Mouse (Mus musculus): ENCODE data around the gene Sec14l5. TPM values are rescaled to one million over a fixed set of nuclear protein-coding genes. Genes with fewer than 3 reads are reported as not detected.

Sec14l5 gene
- 0.02 TPM in 1 of 2 replicates, not detected in the other for polyA plus RNA-seq (2012; ENCODE audit: low replicate concordance)

GRCm38 (mm10) chr16:5147037-5147385 lies at the start of gene Sec14l5:
TSS of gene Sec14l5 (plus strand) at chr16:5147109.

GRCm38 (mm10) chr16:5132401-5132801 lies 14.5 kb upstream of the Sec14l5 start, which contains the start of gene Ppl:
TSS of gene Ppl (minus strand) at chr16:5132421.

GRCm38 (mm10) chr16:5203668-5204433 lies 56.9 kb downstream of the Sec14l5 start, which contains the start of gene Nagpa:
TSS of gene Nagpa (minus strand) at chr16:5204012.

GRCm38 (mm10) chr16:5222140-5222539 lies 75.2 kb downstream of the Sec14l5 start, which contains the start of gene AU021092:
TSS of gene AU021092 (minus strand) at chr16:5222299.

DNA sequence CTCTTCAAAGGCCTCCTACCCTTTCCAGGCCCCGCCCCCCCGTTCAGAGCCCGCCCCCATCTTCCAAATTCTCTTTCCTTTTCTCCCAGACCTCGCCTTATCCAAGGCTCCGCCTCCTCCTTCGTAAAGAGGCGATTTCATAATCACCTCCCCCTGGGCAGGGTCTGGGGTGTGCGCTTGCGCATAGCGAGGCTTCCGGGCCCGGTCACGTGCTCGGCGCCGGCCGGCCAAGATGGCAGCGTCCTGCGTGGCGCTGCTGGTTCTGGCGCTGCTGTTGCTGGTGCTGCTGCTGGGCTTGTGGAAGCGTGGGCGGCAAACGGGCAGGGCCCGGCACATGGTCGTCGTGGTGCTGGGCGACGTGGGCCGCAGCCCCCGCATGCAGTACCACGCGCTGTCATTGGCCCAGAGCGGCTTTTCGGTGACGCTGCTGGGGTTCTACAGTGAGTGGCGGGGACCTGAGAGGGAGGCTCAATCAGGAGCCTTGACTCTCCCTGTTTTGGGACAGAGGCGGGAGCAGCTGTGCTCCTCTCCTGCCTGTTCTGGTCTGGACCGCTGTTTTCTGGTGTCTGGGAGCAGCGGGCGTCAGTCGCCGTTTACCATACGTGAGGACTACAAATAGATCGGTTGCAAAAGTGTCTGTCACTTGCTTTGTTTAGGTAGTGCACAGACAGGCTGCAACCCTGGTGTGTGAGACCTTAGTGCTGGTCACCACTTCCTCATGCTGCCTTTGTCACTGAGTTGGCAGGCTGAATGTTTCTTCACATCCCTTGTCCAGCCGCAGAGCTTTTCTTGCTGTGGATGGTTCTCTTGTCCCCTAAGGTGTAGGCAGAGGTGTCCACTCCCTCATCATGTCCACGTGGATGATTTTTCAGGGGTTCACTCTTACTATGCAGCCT lies 86.8 kb downstream of the Sec14l5 start, which contains the start of gene Alg1:
Gene Alg1 (plus strand): TSS at position 204 of the 896 bp plus-strand sequence.

Other genes starting within 250 kb of the Sec14l5 start
- 11.1 and 27.0 TPM in 2 replicates for gene Nudt16l1, start 208.3 kb upstream of the Sec14l5 start, polyA plus RNA-seq (2012; ENCODE audit: low replicate concordance)
- gene Anks3, start 182.9 kb upstream of the Sec14l5 start, polyA plus RNA-seq (2012; ENCODE audit: low replicate concordance), result 20.5 and 42.1 TPM in 2 replicates
- not detected in 2 replicates for gene Sept12, start 149.3 kb upstream of the Sec14l5 start, polyA plus RNA-seq (2012; ENCODE audit: low replicate concordance)
- not detected in 2 replicates for gene Smim22, start 139.8 kb upstream of the Sec14l5 start, polyA plus RNA-seq (2012; ENCODE audit: low replicate concordance)
- gene Rogdi, start 133.6 kb upstream of the Sec14l5 start, polyA plus RNA-seq (2012; ENCODE audit: low replicate concordance), result 25.5 and 29.2 TPM in 2 replicates
- 7.0 and 23.1 TPM in 2 replicates for gene Glyr1, start 97.2 kb upstream of the Sec14l5 start, polyA plus RNA-seq (2012; ENCODE audit: low replicate concordance)
- gene Ubn1, start 97.1 kb upstream of the Sec14l5 start, polyA plus RNA-seq (2012; ENCODE audit: low replicate concordance), result 13.9 and 28.7 TPM in 2 replicates
- gene Ppl, start 14.7 kb upstream of the Sec14l5 start, polyA plus RNA-seq (2012; ENCODE audit: low replicate concordance), result 0.17 and 0.30 TPM in 2 replicates
- gene Nagpa, start 56.9 kb downstream of the Sec14l5 start, polyA plus RNA-seq (2012; ENCODE audit: low replicate concordance), result 33.3 and 36.0 TPM in 2 replicates
- 0.12 and 0.72 TPM in 2 replicates for gene AU021092, start 75.2 kb downstream of the Sec14l5 start, polyA plus RNA-seq (2012; ENCODE audit: low replicate concordance)
- 8.2 and 21.3 TPM in 2 replicates for gene Alg1, start 86.5 kb downstream of the Sec14l5 start, polyA plus RNA-seq (2012; ENCODE audit: low replicate concordance)
- gene Eef2kmt, start 108.9 kb downstream of the Sec14l5 start, polyA plus RNA-seq (2012; ENCODE audit: low replicate concordance), result 3.1 and 5.3 TPM in 2 replicates

Measured in leukemia stem cell, adult 10-12 weeks (primary cell).